Mouse (Mus musculus): ENCODE results near the gene Mrpl53.

DNA sequence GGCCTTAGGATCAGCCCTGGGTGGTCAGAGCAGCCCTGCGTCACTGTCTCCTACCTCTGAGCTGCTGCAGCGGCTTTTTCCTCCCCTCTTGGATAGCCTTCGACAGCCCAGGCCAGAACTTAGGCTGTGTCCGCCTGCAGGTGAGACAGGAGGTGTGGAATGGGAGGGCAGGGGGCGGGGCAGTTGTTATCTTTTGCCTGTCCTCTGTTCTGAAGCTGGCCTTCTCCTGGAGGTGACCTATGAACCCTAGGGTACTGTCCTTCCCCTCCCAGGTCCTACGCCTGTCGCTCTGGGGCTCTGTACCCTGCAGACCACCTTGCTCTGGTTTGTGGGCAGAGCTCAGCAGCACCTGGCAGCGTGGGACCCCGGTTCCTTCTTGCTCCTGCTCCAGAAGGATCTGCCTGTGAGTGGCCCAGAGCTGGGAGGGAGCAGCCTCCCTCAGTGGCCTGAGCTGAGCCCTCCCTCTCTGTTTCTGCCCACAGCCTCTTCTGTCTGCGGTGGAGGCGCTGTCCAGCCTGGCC is 5.7 kb upstream of the Mrpl53 start:
- TF ChIP-seq CTCF (IDR thresholded peaks at IDR 0.05; ENCODE audit: extremely low read depth, insufficient read length, insufficient replicate concordance, low read depth, low read length) (peak; percentile 7; the same call in 1 of the 2 replicates), POLR2A (IDR thresholded peaks at IDR 0.05; ENCODE audit: low read depth, low read length) (peak; percentile 8; the same call in 1 of the 2 replicates)
